Mouse (Mus musculus) intestine, postnatal 0 days (tissue): ENCODE results near the gene Zfyve27. TPM values are rescaled to one million over a fixed set of nuclear protein-coding genes. Genes with fewer than 3 reads are reported as not detected.

ENCODE experiments used
- ATAC-seq: fragments of 200-750 bp; cut with Nextera tagmentation; 2 replicates; pipeline ENCODE4 v1.8.0; 2017; ENCODE audit warnings: mild to moderate bottlenecking, moderate TSS enrichment, moderate library complexity
- H3K27ac ChIP-seq: fragments of 300-500 bp; sonication (generic); 2 replicates; pipeline ENCODE4 v1.5.1; 2014; ENCODE audit warnings: mild to moderate bottlenecking, low read depth, low read length, moderate library complexity
- H3K27me3 ChIP-seq: fragments of 300-500 bp; sonication (generic); replicated peaks from 2 replicates; pipeline ENCODE4 v1.6.1; 2014; ENCODE audit warnings: low read length, mixed read lengths; ENCODE audit not compliant: control insufficient read depth, insufficient read depth
- H3K36me3 ChIP-seq: fragments of 300-500 bp; sonication (generic); 2 replicates; pipeline ENCODE4 v1.6.1; 2014; ENCODE audit warnings: mild to moderate bottlenecking, moderate library complexity; ENCODE audit not compliant: control insufficient read depth, insufficient read depth
- H3K4me1 ChIP-seq: fragments of 300-500 bp; sonication (generic); replicated peaks from 2 replicates; pipeline ENCODE4 v1.6.1; 2014; ENCODE audit warnings: antibody characterized with exemption, low read length, mixed read lengths; ENCODE audit not compliant: control insufficient read depth, insufficient read depth
- H3K4me2 ChIP-seq: fragments of 300-500 bp; sonication (generic); replicated peaks from 2 replicates; pipeline ENCODE4 v1.6.1; 2014; ENCODE audit warnings: low read depth, mild to moderate bottlenecking, moderate library complexity
- H3K4me3 ChIP-seq: fragments of 300-500 bp; sonication (generic); 2 replicates; pipeline ENCODE4 v1.5.1; 2014; ENCODE audit warnings: low read depth, low read length
- H3K9ac ChIP-seq: fragments of 300-500 bp; sonication (generic); 2 replicates; pipeline ENCODE4 v1.6.1; 2014; ENCODE audit warnings: mild to moderate bottlenecking, low read depth, low read length
- H3K9me3 ChIP-seq: fragments of 300-500 bp; sonication (generic); 2 replicates; pipeline ENCODE4 v1.6.1; 2016; ENCODE audit warnings: mixed run types; ENCODE audit not compliant: control insufficient read depth
- CTCF ChIP-seq: sonication (generic); IDR thresholded peaks from 2 replicates; pipeline ENCODE4 v1.5.1; 2016; ENCODE audit warnings: low read depth, mild to moderate bottlenecking, control low read depth, antibody characterized with exemption, moderate library complexity
- WGBS: fragments of 180-500 bp; shearing (Covaris S2); extraction: QIAGEN DNeasy Blood & Tissue Kit; methylation state at CpG from one replicate; pipeline ENCODE4 v1.1.7; 2014; 5-methylcytosine and 5-hydroxymethylcytosine counted together
- polyA plus RNA-seq: library from polyadenylated mRNA; unstranded; fragments of >200 nt; fragmentation: Nextera tagmentation; extraction: Ambion mirVana; gene quantifications from 2 replicates; pipeline ENCODE4 v1.2.1, GENCODE M21; 2015

Zfyve27 gene
- 13.3 and 14.7 TPM in 2 replicates for polyA plus RNA-seq

DNA sequence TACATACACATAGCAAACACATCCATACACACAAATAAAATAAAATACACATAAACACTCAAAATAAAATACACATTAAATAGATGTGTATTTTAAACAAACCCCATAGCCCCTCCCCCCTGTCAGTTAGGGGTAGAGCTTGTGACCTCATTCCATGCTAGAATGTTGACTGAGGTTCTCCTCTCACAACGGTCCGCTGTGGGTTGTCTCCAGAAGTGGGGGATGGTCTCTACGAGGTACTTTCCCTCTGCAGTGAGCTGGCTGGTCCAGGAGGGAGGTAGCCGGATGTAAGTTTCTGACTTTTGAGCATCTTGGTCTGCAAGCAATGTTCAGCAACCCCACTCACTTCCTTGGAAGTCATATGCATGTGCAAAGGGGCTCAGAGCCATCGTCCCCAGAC, at the start of gene Zfyve27:
Zfyve27 (plus strand) TSS at position 188 of the 400 bp plus-strand sequence.
- H3K36me3 ChIP-seq, result no peaks in the 10 kb centered on the region
- H3K4me1 ChIP-seq, result 0 out of 2 replicates have a peak, but pooled peaks cover 4% of the 10 kb centered on the region
- ATAC-seq, result no peak
- no peak within 1 kb of the TSS for H3K9ac ChIP-seq
- no peak within 1 kb of the TSS for H3K27ac ChIP-seq
- 54% methylated on average over 5 of the region's 5 CpGs for WGBS
- H3K4me3 ChIP-seq, result no peak within 1 kb of the TSS
- 0 out of 2 replicates have a peak, but pooled peaks cover 1% of the 10 kb centered on the region for H3K27me3 ChIP-seq
- no peak within 1 kb of the TSS for H3K4me2 ChIP-seq
- TF ChIP-seq CTCF, result no peak
- H3K9me3 ChIP-seq, result no peaks in the 10 kb centered on the region

- TF ChIP-seq CTCF, result no peak
- Histone ChIP-seq H3K4me3 (no peak overlapping the region), H3K4me1 (no peaks in the 10 kb centered on the region), H3K27me3 (no peaks in the 10 kb centered on the region), H3K4me2 (no peak overlapping the region), H3K9me3 (no peaks in the 10 kb centered on the region), H3K9ac (no peak overlapping the region), H3K27ac (no peak overlapping the region), H3K36me3 (peaks cover 68% of the 10 kb centered on the region)
- ATAC-seq, result no peak
- 76% methylated on average over 4 of the region's 4 CpGs for WGBS
These were observed 47.9 kb upstream of the Zfyve27 start for GRCm38 (mm10) chr19:42115783-42116335.

- no peaks in the 10 kb centered on the region for H3K4me1 ChIP-seq
- H3K27ac ChIP-seq, result no peak overlapping the region
- ATAC-seq, result no peak
- TF ChIP-seq CTCF, result no peak
- WGBS, result 92% methylated on average over 9 of the region's 9 CpGs
- no peak overlapping the region for H3K4me3 ChIP-seq
- no peaks in the 10 kb centered on the region for H3K9me3 ChIP-seq
- H3K4me2 ChIP-seq, result no peak overlapping the region
- H3K9ac ChIP-seq, result no peak overlapping the region
- H3K36me3 ChIP-seq, result peaks cover 82% of the 10 kb centered on the region
- H3K27me3 ChIP-seq, result no peaks in the 10 kb centered on the region
These were observed 45.6 kb upstream of the Zfyve27 start for GRCm38 (mm10) chr19:42118142-42118541.

- no peaks in the 10 kb centered on the region for H3K4me1 ChIP-seq
- no peak overlapping the region for H3K27ac ChIP-seq
- H3K9me3 ChIP-seq, result no peaks in the 10 kb centered on the region
- H3K27me3 ChIP-seq, result no peaks in the 10 kb centered on the region
- H3K4me3 ChIP-seq, result no peak overlapping the region
- no peak overlapping the region for H3K4me2 ChIP-seq
- H3K9ac ChIP-seq, result no peak overlapping the region
- ATAC-seq, result no peak
- WGBS, result 68% methylated on average over 5 of the region's 5 CpGs
- peaks cover 83% of the 10 kb centered on the region for H3K36me3 ChIP-seq
- TF ChIP-seq CTCF, result no peak
These were observed 45.2 kb upstream of the Zfyve27 start for GRCm38 (mm10) chr19:42118596-42118995.

- Histone ChIP-seq H3K9ac (no peak overlapping the region), H3K4me1 (no peaks in the 10 kb centered on the region), H3K27me3 (no peaks in the 10 kb centered on the region), H3K4me3 (no peak overlapping the region), H3K4me2 (no peak overlapping the region), H3K27ac (no peak overlapping the region), H3K9me3 (no peaks in the 10 kb centered on the region), H3K36me3 (peaks cover 78% of the 10 kb centered on the region)
- no peak for ATAC-seq
- TF ChIP-seq CTCF, result no peak
- WGBS, result 94% methylated on average over 8 of the region's 8 CpGs
These were observed 43.3 kb upstream of the Zfyve27 start for GRCm38 (mm10) chr19:42120451-42120850.

GRCm38 (mm10) chr19:42124684-42125083, 39.1 kb upstream of the Zfyve27 start:
- TF ChIP-seq CTCF, result no peak
- Histone ChIP-seq H3K36me3 (peaks cover 49% of the 10 kb centered on the region), H3K4me2 (no peak overlapping the region), H3K9me3 (no peaks in the 10 kb centered on the region), H3K9ac (no peak overlapping the region), H3K27me3 (no peaks in the 10 kb centered on the region), H3K4me1 (0 out of 2 replicates have a peak, but pooled peaks cover 3% of the 10 kb centered on the region), H3K27ac (no peak overlapping the region), H3K4me3 (no peak overlapping the region)
- WGBS, result 86% methylated on average over 13 of the region's 13 CpGs
- no peak for ATAC-seq
